Mouse (Mus musculus) kidney, postnatal 0 days (tissue): ENCODE results near the gene Naa38. TPM values are rescaled to one million over a fixed set of nuclear protein-coding genes. Genes with fewer than 3 reads are reported as not detected.

Experiments used
- ATAC-seq: fragments of 200-750 bp; cut with Nextera tagmentation; replicated peaks from 2 replicates; pipeline ENCODE4 v1.8.0; 2017; ENCODE audit warnings: low read depth, moderate number of reproducible peaks, moderate TSS enrichment, moderate library complexity; ENCODE audit not compliant: low FRiP score
- DNase-seq: peaks from one replicate; pipeline ENCODE4 v3.0.0-alpha.2; 2016; ENCODE audit warnings: low spot score
- H3K27ac ChIP-seq: fragments of 300-500 bp; sonication (generic); 2 replicates; pipeline ENCODE4 v1.5.1; 2014; ENCODE audit warnings: mild to moderate bottlenecking
- H3K27me3 ChIP-seq: fragments of 300-500 bp; sonication (generic); 2 replicates; pipeline ENCODE4 v1.6.1; 2014; ENCODE audit warnings: low read length, mixed read lengths; ENCODE audit not compliant: insufficient read depth
- H3K36me3 ChIP-seq: fragments of 300-500 bp; sonication (generic); 2 replicates; pipeline ENCODE4 v1.6.1; 2014; ENCODE audit warnings: low read length, mixed read lengths; ENCODE audit not compliant: insufficient read depth
- H3K4me1 ChIP-seq: fragments of 300-500 bp; sonication (generic); replicated peaks from 2 replicates; pipeline ENCODE4 v1.6.1; 2014; ENCODE audit warnings: antibody characterized with exemption, low read length, mixed read lengths; ENCODE audit not compliant: insufficient read depth
- H3K4me2 ChIP-seq: fragments of 300-500 bp; sonication (generic); 2 replicates; pipeline ENCODE4 v1.6.1; 2014; ENCODE audit warnings: mild to moderate bottlenecking, low read length, moderate library complexity, mixed read lengths
- H3K4me3 ChIP-seq: fragments of 300-500 bp; sonication (generic); replicated peaks from 2 replicates; pipeline ENCODE4 v1.5.1; 2014; ENCODE audit warnings: low read depth, low read length
- H3K9ac ChIP-seq: fragments of 300-500 bp; sonication (generic); 2 replicates; pipeline ENCODE4 v1.6.1; 2014; ENCODE audit warnings: low read depth, low read length
- H3K9me3 ChIP-seq: fragments of 300-500 bp; sonication (generic); replicated peaks from 2 replicates; pipeline ENCODE4 v1.6.1; 2016; ENCODE audit warnings: low read length, inconsistent platforms, mixed read lengths
- CTCF ChIP-seq: IDR thresholded peaks from 2 replicates; pipeline ENCODE4 v1.5.1; 2016; ENCODE audit warnings: antibody characterized with exemption, low read depth, mild to moderate bottlenecking, moderate library complexity
- WGBS: fragments of 180-500 bp; shearing (Covaris S2); extraction: QIAGEN DNeasy Blood & Tissue Kit; methylation state at CpG from one replicate; pipeline ENCODE4 v1.1.7; 2014; 5-methylcytosine and 5-hydroxymethylcytosine counted together
- polyA plus RNA-seq: library from polyadenylated mRNA; unstranded; fragments of >200 nt; fragmentation: Nextera tagmentation; extraction: Ambion mirVana; gene quantifications from 2 replicates; pipeline ENCODE4 v1.2.1, GENCODE M21; 2015

The Naa38 gene
- polyA plus RNA-seq, 1 experiment from 2014 or later: 198 TPM

- DNase-seq (peak; percentile 95), ATAC-seq (peak; percentile 61)
- 0% methylated on average over 6 of the region's 6 CpGs for WGBS
- Histone ChIP-seq H3K4me1 (peaks cover 26% of the 10 kb centered on the region), H3K27me3 (no peaks in the 10 kb centered on the region), H3K9me3 (no peaks in the 10 kb centered on the region), H3K9ac (peak overlapping the region; percentile 61), H3K36me3 (peaks cover 29% of the 10 kb centered on the region), H3K4me2 (peak overlapping the region; percentile 89), H3K27ac (peak overlapping the region; percentile 100), H3K4me3 (peak overlapping the region; percentile 20; the same call in 1 of the 2 replicates)
- no peak for TF ChIP-seq CTCF
Measured at GRCm38 (mm10) chr11:69364910-69365309, 30.4 kb upstream of the Naa38 start.

GRCm38 (mm10) chr11:69365722-69366121 lies 29.6 kb upstream of the Naa38 start:
- no peaks in the 10 kb centered on the region for H3K27me3 ChIP-seq
- ATAC-seq: no peak
- no peaks in the 10 kb centered on the region for H3K9me3 ChIP-seq
- no peak for TF ChIP-seq CTCF
- H3K36me3 ChIP-seq: peaks cover 21% of the 10 kb centered on the region
- peak overlapping the region; percentile 89 for H3K4me2 ChIP-seq
- DNase-seq: no peak
- peaks cover 26% of the 10 kb centered on the region for H3K4me1 ChIP-seq
- H3K9ac ChIP-seq: peak overlapping the region; percentile 61
- H3K27ac ChIP-seq: peak overlapping the region; percentile 100
- peak overlapping the region; percentile 99 for H3K4me3 ChIP-seq
- 13% methylated on average over 6 of the region's 6 CpGs for WGBS

DNA sequence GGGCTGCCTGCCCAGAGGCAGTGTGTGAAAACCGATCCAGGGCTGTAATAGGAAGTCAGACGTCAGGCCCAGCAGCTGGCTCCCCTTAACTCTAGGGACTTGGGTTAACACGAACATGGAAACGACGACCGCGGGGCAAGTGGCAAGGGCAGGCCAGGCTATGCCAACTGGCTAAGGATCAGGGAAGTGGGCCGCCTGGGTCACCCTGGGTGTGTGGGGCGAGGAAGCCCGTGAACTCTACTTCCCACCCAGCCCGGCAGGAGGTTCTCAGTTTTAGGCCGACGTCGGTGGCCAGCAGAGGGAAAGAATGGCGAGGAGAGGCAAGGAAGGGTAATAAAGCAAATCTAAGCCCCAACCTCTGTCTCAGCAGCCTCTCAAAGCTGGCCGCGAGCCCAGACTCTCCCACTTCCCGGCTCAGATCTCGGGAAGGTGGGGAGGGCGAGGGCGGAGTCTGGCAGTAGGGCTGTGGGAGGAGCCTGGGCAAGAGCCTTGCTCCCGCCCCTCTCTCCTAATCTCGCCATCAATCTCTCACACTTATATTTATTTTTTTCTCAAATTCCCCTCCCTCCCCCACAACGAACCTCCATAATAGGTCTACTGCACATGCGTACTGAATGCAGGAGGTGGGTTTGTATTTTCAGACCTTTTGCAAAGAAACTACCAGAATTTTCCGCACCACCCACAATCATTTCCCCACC lies 29.0 kb upstream of the Naa38 start:
- DNase-seq: peak; percentile 100
- ATAC-seq: peak; percentile 72
- Histone ChIP-seq H3K27ac (peak overlapping the region; percentile 100), H3K4me2 (peak overlapping the region; percentile 89), H3K9me3 (no peaks in the 10 kb centered on the region), H3K36me3 (peaks cover 15% of the 10 kb centered on the region), H3K27me3 (no peaks in the 10 kb centered on the region), H3K4me3 (peak overlapping the region; percentile 99), H3K4me1 (peaks cover 31% of the 10 kb centered on the region), H3K9ac (peak overlapping the region; percentile 61)
- under 1% methylated on average over 26 of the region's 26 CpGs for WGBS
- TF ChIP-seq CTCF: peak; percentile 20

- ATAC-seq (no peak), DNase-seq (peak; percentile 57)
- H3K9me3 ChIP-seq: no peaks in the 10 kb centered on the region
- peak; percentile 22; the same call in 1 of the 2 replicates for TF ChIP-seq CTCF
- peaks cover 38% of the 10 kb centered on the region for H3K4me1 ChIP-seq
- H3K27me3 ChIP-seq: no peaks in the 10 kb centered on the region
- WGBS: 1% methylated on average over 22 of the region's 22 CpGs
- peak overlapping the region; percentile 100 for H3K9ac ChIP-seq
- H3K36me3 ChIP-seq: peaks cover 8% of the 10 kb centered on the region; the same call in 1 of the 2 replicates
- peak overlapping the region; percentile 89 for H3K4me2 ChIP-seq
- H3K4me3 ChIP-seq: peak overlapping the region; percentile 99
- H3K27ac ChIP-seq: peak overlapping the region; percentile 100
Measured at GRCm38 (mm10) chr11:69366855-69367615, 28.3 kb upstream of the Naa38 start.

GRCm38 (mm10) chr11:69367616-69368355 lies 27.5 kb upstream of the Naa38 start:
- peak; percentile 54 for DNase-seq
- Histone ChIP-seq H3K27me3 (no peaks in the 10 kb centered on the region), H3K4me3 (peak overlapping the region; percentile 99), H3K36me3 (peaks cover 2% of the 10 kb centered on the region; the same call in 1 of the 2 replicates), H3K4me2 (peak overlapping the region; percentile 89), H3K27ac (peak overlapping the region; percentile 100), H3K9ac (peak overlapping the region; percentile 100), H3K9me3 (no peaks in the 10 kb centered on the region), H3K4me1 (peaks cover 41% of the 10 kb centered on the region)
- TF ChIP-seq CTCF: no peak
- 1% methylated on average over 22 of the region's 22 CpGs for WGBS
- ATAC-seq: peak; percentile 22
